Mouse (Mus musculus) small intestine, adult 2 months (tissue): ENCODE results near the gene Gstm4.

ENCODE experiments used
- CTCF ChIP-seq: fragments of 200-500 bp; IDR thresholded peaks from 2 replicates; pipeline ENCODE4 v1.5.1; 2012; ENCODE audit warnings: low read depth, mild to moderate bottlenecking, control low read depth, inconsistent platforms, low read length, moderate library complexity, mixed read lengths; ENCODE audit not compliant: insufficient replicate concordance, insufficient read length; ENCODE audit errors: extremely low read depth
- POLR2A ChIP-seq: fragments of 200-500 bp; IDR thresholded peaks from 2 replicates; pipeline ENCODE4 v1.6.1; 2012; ENCODE audit warnings: low read depth, mild to moderate bottlenecking, control low read depth, inconsistent platforms, low read length, moderate library complexity

GRCm38 (mm10) chr3:108065551-108065950, 20.9 kb upstream of the Gstm4 start:
- TF ChIP-seq CTCF (no peak), POLR2A (no peak)
